Mouse (Mus musculus) C2C12 (cell line): ENCODE measurements around the gene Nxpe2.

Experiments
- CEBPB ChIP-seq: IDR thresholded peaks from one replicate; pipeline ENCODE4 v1.6.1; 2011; ENCODE audit warnings: low read depth, mild to moderate bottlenecking, control low read depth, moderate library complexity
- CTCF ChIP-seq: IDR thresholded peaks from one replicate; pipeline ENCODE4 v1.5.1; 2011; ENCODE audit not compliant: control insufficient read depth, insufficient read depth, insufficient read length
- FOSL1 ChIP-seq: IDR thresholded peaks from one replicate; pipeline ENCODE4 v1.8.0; 2011; ENCODE audit warnings: mild to moderate bottlenecking, low read length; ENCODE audit not compliant: poor library complexity, insufficient read depth, severe bottlenecking
- MAX ChIP-seq: IDR thresholded peaks from one replicate; pipeline ENCODE4 v1.6.1; 2011; ENCODE audit warnings: mild to moderate bottlenecking, control low read depth
- MYOD1 ChIP-seq: IDR thresholded peaks from one replicate; pipeline ENCODE4 v1.6.1; 2011; ENCODE audit warnings: low read depth; ENCODE audit not compliant: control insufficient read depth, insufficient read length
- MYOG ChIP-seq: IDR thresholded peaks from one replicate; pipeline ENCODE4 v1.6.1; 2011; ENCODE audit not compliant: control insufficient read depth, insufficient read length; ENCODE audit errors: extremely low read depth
- USF1 ChIP-seq: IDR thresholded peaks from one replicate; pipeline ENCODE4 v1.6.1; 2011; ENCODE audit warnings: low read depth, mild to moderate bottlenecking, control low read depth, moderate library complexity

GRCm38 (mm10) chr9:48339563-48339962 is 13.7 kb downstream of the Nxpe2 start:
- TF ChIP-seq CTCF = no peak
- no peak for TF ChIP-seq USF1
- no peak for TF ChIP-seq MAX
- no peak for TF ChIP-seq MYOD1
- no peak for TF ChIP-seq CEBPB
- no peak for TF ChIP-seq MYOG
- TF ChIP-seq FOSL1 = no peak
